Mouse (Mus musculus): ENCODE measurements around the gene Slc35a3. TPM values are rescaled to one million over a fixed set of nuclear protein-coding genes. Genes with fewer than 3 reads are reported as not detected.
A peak's percentile ranks its signal among the peaks of the same experiment; 100 is the strongest.

The Slc35a3 gene
- polyA plus RNA-seq, 1 experiment from 2014 or later, result 4.6 TPM

- Histone ChIP-seq H3K4me2 (ENCODE audit: low read length) (no peak overlapping the region), H3K4me1 (ENCODE audit: control insufficient read depth, insufficient read depth, low read length) (no peaks in the 10 kb centered on the region), H3K27me3 (replicated peaks; ENCODE audit: control insufficient read depth, insufficient read depth, low read length) (no peaks in the 10 kb centered on the region), H3K27ac (ENCODE audit: low read depth, low read length) (no peak overlapping the region), H3K9ac (ENCODE audit: low read length) (no peak overlapping the region), H3K36me3 (ENCODE audit: control insufficient read depth, insufficient read depth, low read length) (no peaks in the 10 kb centered on the region), H3K4me3 (ENCODE audit: low read depth, low read length) (no peak overlapping the region), H3K9me3 (replicated peaks; ENCODE audit: control insufficient read depth, low read length) (no peaks in the 10 kb centered on the region)
- no peak for ATAC-seq
- 72% methylated on average over 1 of the region's 1 CpGs for WGBS
- DNase-seq (ENCODE audit: low spot score), result no peak
Measured at GRCm38 (mm10) chr3:116705637-116706204, 6.9 kb downstream of the Slc35a3 start.

GRCm38 (mm10) chr3:116703835-116704234 lies 8.8 kb downstream of the Slc35a3 start:
- Histone ChIP-seq H3K4me3 (ENCODE audit: low read depth, low read length) (no peak overlapping the region), H3K9ac (ENCODE audit: low read length) (no peak overlapping the region), H3K27me3 (replicated peaks; ENCODE audit: control insufficient read depth, insufficient read depth, low read length) (no peaks in the 10 kb centered on the region), H3K4me1 (ENCODE audit: control insufficient read depth, insufficient read depth, low read length) (no peaks in the 10 kb centered on the region), H3K36me3 (ENCODE audit: control insufficient read depth, insufficient read depth, low read length) (no peaks in the 10 kb centered on the region), H3K9me3 (replicated peaks; ENCODE audit: control insufficient read depth, low read length) (no peaks in the 10 kb centered on the region), H3K4me2 (ENCODE audit: low read length) (no peak overlapping the region), H3K27ac (ENCODE audit: low read depth, low read length) (no peak overlapping the region)
- no peak for ATAC-seq
- WGBS, result 95% methylated on average over 5 of the region's 5 CpGs
- DNase-seq (ENCODE audit: low spot score), result no peak

GRCm38 (mm10) chr3:116702647-116703272 lies 9.9 kb downstream of the Slc35a3 start:
- Histone ChIP-seq H3K9ac (ENCODE audit: low read length) (no peak overlapping the region), H3K36me3 (ENCODE audit: control insufficient read depth, insufficient read depth, low read length) (no peaks in the 10 kb centered on the region), H3K4me2 (ENCODE audit: low read length) (no peak overlapping the region), H3K4me1 (ENCODE audit: control insufficient read depth, insufficient read depth, low read length) (no peaks in the 10 kb centered on the region), H3K4me3 (ENCODE audit: low read depth, low read length) (no peak overlapping the region), H3K27me3 (replicated peaks; ENCODE audit: control insufficient read depth, insufficient read depth, low read length) (no peaks in the 10 kb centered on the region), H3K9me3 (replicated peaks; ENCODE audit: control insufficient read depth, low read length) (no peaks in the 10 kb centered on the region), H3K27ac (ENCODE audit: low read depth, low read length) (no peak overlapping the region)
- DNase-seq (ENCODE audit: low spot score), result no peak
- 93% methylated on average over 1 of the region's 1 CpGs for WGBS
- no peak for ATAC-seq

GRCm38 (mm10) chr3:116701601-116702000 lies 11.0 kb downstream of the Slc35a3 start:
- no peak for DNase-seq (ENCODE audit: low spot score)
- Histone ChIP-seq H3K4me2 (ENCODE audit: low read length) (no peak overlapping the region), H3K36me3 (ENCODE audit: control insufficient read depth, insufficient read depth, low read length) (no peaks in the 10 kb centered on the region), H3K9ac (ENCODE audit: low read length) (no peak overlapping the region), H3K27me3 (replicated peaks; ENCODE audit: control insufficient read depth, insufficient read depth, low read length) (no peaks in the 10 kb centered on the region), H3K9me3 (replicated peaks; ENCODE audit: control insufficient read depth, low read length) (no peaks in the 10 kb centered on the region), H3K27ac (ENCODE audit: low read depth, low read length) (no peak overlapping the region), H3K4me1 (ENCODE audit: control insufficient read depth, insufficient read depth, low read length) (no peaks in the 10 kb centered on the region), H3K4me3 (ENCODE audit: low read depth, low read length) (no peak overlapping the region)
- ATAC-seq, result no peak
- 96% methylated on average over 4 of the region's 4 CpGs for WGBS

- Histone ChIP-seq H3K9ac (ENCODE audit: low read length) (no peak overlapping the region), H3K27ac (ENCODE audit: low read depth, low read length) (no peak overlapping the region), H3K36me3 (ENCODE audit: control insufficient read depth, insufficient read depth, low read length) (no peaks in the 10 kb centered on the region), H3K4me2 (ENCODE audit: low read length) (no peak overlapping the region), H3K27me3 (replicated peaks; ENCODE audit: control insufficient read depth, insufficient read depth, low read length) (no peaks in the 10 kb centered on the region), H3K4me3 (ENCODE audit: low read depth, low read length) (no peak overlapping the region), H3K4me1 (ENCODE audit: control insufficient read depth, insufficient read depth, low read length) (no peaks in the 10 kb centered on the region), H3K9me3 (replicated peaks; ENCODE audit: control insufficient read depth, low read length) (no peaks in the 10 kb centered on the region)
- DNase-seq (ENCODE audit: low spot score) (peak; percentile 11), ATAC-seq (no peak)
- WGBS, result 56% methylated on average over 2 of the region's 2 CpGs
Measured at GRCm38 (mm10) chr3:116698786-116699185, 13.8 kb downstream of the Slc35a3 start.

GRCm38 (mm10) chr3:116695666-116695985 lies 17.0 kb downstream of the Slc35a3 start:
- Histone ChIP-seq H3K27me3 (replicated peaks; ENCODE audit: control insufficient read depth, insufficient read depth, low read length) (no peaks in the 10 kb centered on the region), H3K27ac (ENCODE audit: low read depth, low read length) (no peak overlapping the region), H3K36me3 (ENCODE audit: control insufficient read depth, insufficient read depth, low read length) (no peaks in the 10 kb centered on the region), H3K4me1 (ENCODE audit: control insufficient read depth, insufficient read depth, low read length) (no peaks in the 10 kb centered on the region), H3K9ac (ENCODE audit: low read length) (no peak overlapping the region), H3K9me3 (replicated peaks; ENCODE audit: control insufficient read depth, low read length) (no peaks in the 10 kb centered on the region), H3K4me2 (ENCODE audit: low read length) (no peak overlapping the region), H3K4me3 (ENCODE audit: low read depth, low read length) (no peak overlapping the region)
- ATAC-seq, result no peak
- no peak for DNase-seq (ENCODE audit: low spot score)
- 93% methylated on average over 2 of the region's 2 CpGs for WGBS

GRCm38 (mm10) chr3:116694955-116695665 lies 17.5 kb downstream of the Slc35a3 start:
- no peaks in the 10 kb centered on the region for H3K4me1 ChIP-seq (ENCODE audit: control insufficient read depth, insufficient read depth, low read length)
- H3K4me3 ChIP-seq (ENCODE audit: low read depth, low read length), result no peak overlapping the region
- H3K36me3 ChIP-seq (ENCODE audit: control insufficient read depth, insufficient read depth, low read length), result no peaks in the 10 kb centered on the region
- H3K27me3 ChIP-seq (replicated peaks; ENCODE audit: control insufficient read depth, insufficient read depth, low read length), result no peaks in the 10 kb centered on the region
- no peak overlapping the region for H3K4me2 ChIP-seq (ENCODE audit: low read length)
- ATAC-seq, result no peak
- no peak for DNase-seq (ENCODE audit: low spot score)
- 88% methylated on average over 8 of the region's 8 CpGs for whole genome bisulfite sequencing
- H3K9me3 ChIP-seq (replicated peaks; ENCODE audit: control insufficient read depth, low read length), result no peaks in the 10 kb centered on the region
- H3K27ac ChIP-seq (ENCODE audit: low read depth, low read length), result no peak overlapping the region
- no peak overlapping the region for H3K9ac ChIP-seq (ENCODE audit: low read length)

GRCm38 (mm10) chr3:116694312-116694711 lies 18.3 kb downstream of the Slc35a3 start:
- Histone ChIP-seq H3K9me3 (replicated peaks; ENCODE audit: control insufficient read depth, low read length) (no peaks in the 10 kb centered on the region), H3K9ac (ENCODE audit: low read length) (no peak overlapping the region), H3K4me2 (ENCODE audit: low read length) (no peak overlapping the region), H3K36me3 (ENCODE audit: control insufficient read depth, insufficient read depth, low read length) (no peaks in the 10 kb centered on the region), H3K4me1 (ENCODE audit: control insufficient read depth, insufficient read depth, low read length) (no peaks in the 10 kb centered on the region), H3K27me3 (replicated peaks; ENCODE audit: control insufficient read depth, insufficient read depth, low read length) (no peaks in the 10 kb centered on the region), H3K4me3 (ENCODE audit: low read depth, low read length) (no peak overlapping the region), H3K27ac (ENCODE audit: low read depth, low read length) (no peak overlapping the region)
- WGBS, result 64% methylated on average over 3 of the region's 3 CpGs
- ATAC-seq (no peak), DNase-seq (ENCODE audit: low spot score) (no peak)

- H3K36me3 ChIP-seq (ENCODE audit: control insufficient read depth, insufficient read depth, low read length), result 0 out of 2 replicates have a peak, but pooled peaks cover 2% of the 10 kb centered on the region
- 100% methylated on average over 1 of the region's 1 CpGs for WGBS
- H3K4me1 ChIP-seq (ENCODE audit: control insufficient read depth, insufficient read depth, low read length), result no peaks in the 10 kb centered on the region
Measured at GRCm38 (mm10) chr3:116681160-116681559, 31.5 kb downstream of the Slc35a3 start, which contains the start of gene Gm43191. Gene Gm43191 (minus strand): TSS chr3:116681260.

More at GRCm38 (mm10) chr3:116681160-116681559, 31.5 kb downstream of the Slc35a3 start, which contains the start of gene Gm43191:
- Histone ChIP-seq H3K4me2 (ENCODE audit: low read length) (no peak within 1 kb of the TSS), H3K27me3 (replicated peaks; ENCODE audit: control insufficient read depth, insufficient read depth, low read length) (no peaks in the 10 kb centered on the region), H3K9me3 (replicated peaks; ENCODE audit: control insufficient read depth, low read length) (no peaks in the 10 kb centered on the region), H3K4me3 (ENCODE audit: low read depth, low read length) (no peak within 1 kb of the TSS), H3K9ac (ENCODE audit: low read length) (no peak within 1 kb of the TSS), H3K27ac (ENCODE audit: low read depth, low read length) (no peak within 1 kb of the TSS)
- DNase-seq (ENCODE audit: low spot score), result no peak
- no peak for ATAC-seq

All from forebrain, embryonic 14.5 days (tissue).